Mouse (Mus musculus) liver (tissue): ENCODE data around the gene Ppm1l.

ENCODE experiments used
- DNase-seq: peaks from one replicate; pipeline ENCODE4 v3.0.0-alpha.2; 2020; ENCODE audit warnings: mixed read lengths

The Ppm1l gene

GRCm38 (mm10) chr3:69505090-69505489 is 188.4 kb downstream of the Ppm1l start:
- no peak for DNase-seq

GRCm38 (mm10) chr3:69506352-69506751 is 189.7 kb downstream of the Ppm1l start:
- no peak for DNase-seq

- no peak for DNase-seq
Observed at GRCm38 (mm10) chr3:69509411-69509952, 192.8 kb downstream of the Ppm1l start.

- no peak for DNase-seq
Observed at GRCm38 (mm10) chr3:69511881-69512280, 195.2 kb downstream of the Ppm1l start.

- no peak for DNase-seq
Observed at GRCm38 (mm10) chr3:69512402-69512801, 195.7 kb downstream of the Ppm1l start.

- no peak for DNase-seq
Observed at GRCm38 (mm10) chr3:69515730-69516350, 199.2 kb downstream of the Ppm1l start.

- no peak for DNase-seq
Observed at GRCm38 (mm10) chr3:69519188-69519587, 202.5 kb downstream of the Ppm1l start.

- no peak for DNase-seq
Observed at GRCm38 (mm10) chr3:69519789-69520558, 203.3 kb downstream of the Ppm1l start.

- DNase-seq = no peak
Observed at GRCm38 (mm10) chr3:69522270-69522669, 205.6 kb downstream of the Ppm1l start.

- no peak for DNase-seq
Observed at GRCm38 (mm10) chr3:69524356-69525071, 207.9 kb downstream of the Ppm1l start.

GRCm38 (mm10) chr3:69525072-69525529 is 208.4 kb downstream of the Ppm1l start:
- no peak for DNase-seq

- no peak for DNase-seq
Observed at GRCm38 (mm10) chr3:69527384-69527783, 210.7 kb downstream of the Ppm1l start.

- DNase-seq = no peak
Observed at GRCm38 (mm10) chr3:69529576-69529975, 212.9 kb downstream of the Ppm1l start.

GRCm38 (mm10) chr3:69531511-69531910 is 214.8 kb downstream of the Ppm1l start:
- no peak for DNase-seq

GRCm38 (mm10) chr3:69532687-69533086 is 216.0 kb downstream of the Ppm1l start:
- DNase-seq = no peak

- no peak for DNase-seq
Observed at GRCm38 (mm10) chr3:69535486-69535885, 218.8 kb downstream of the Ppm1l start.

- DNase-seq = no peak
Observed at GRCm38 (mm10) chr3:69535941-69536647, 219.4 kb downstream of the Ppm1l start.

GRCm38 (mm10) chr3:69542962-69543361 is 226.3 kb downstream of the Ppm1l start:
- DNase-seq = no peak

GRCm38 (mm10) chr3:69543730-69544129 is 227.1 kb downstream of the Ppm1l start:
- no peak for DNase-seq

- DNase-seq = no peak
Observed at GRCm38 (mm10) chr3:69545017-69545416, 228.4 kb downstream of the Ppm1l start.

GRCm38 (mm10) chr3:69548704-69549455 is 232.2 kb downstream of the Ppm1l start:
- DNase-seq = no peak

- no peak for DNase-seq
Observed at GRCm38 (mm10) chr3:69549602-69550001, 232.9 kb downstream of the Ppm1l start.
